Mouse (Mus musculus) lung, postnatal 0 days (tissue): ENCODE measurements around the gene C3. TPM values are rescaled to one million over a fixed set of nuclear protein-coding genes. Genes with fewer than 3 reads are reported as not detected.

Experiments
- ATAC-seq: fragments of 200-750 bp; cut with Nextera tagmentation; 2 replicates; pipeline ENCODE4 v1.8.0; 2017; ENCODE audit warnings: moderate library complexity
- DNase-seq: peaks from one replicate; pipeline ENCODE4 v3.0.0-alpha.2; 2016; ENCODE audit warnings: low spot score
- H3K27ac ChIP-seq: fragments of 300-500 bp; sonication (generic); 2 replicates; pipeline ENCODE4 v1.5.1; 2014; ENCODE audit warnings: antibody characterized with exemption, mild to moderate bottlenecking, low read length, mixed read lengths
- H3K27me3 ChIP-seq: fragments of 300-500 bp; sonication (generic); replicated peaks from 2 replicates; pipeline ENCODE4 v1.6.1; 2014; ENCODE audit warnings: low read length, mixed read lengths; ENCODE audit not compliant: insufficient read depth
- H3K36me3 ChIP-seq: fragments of 300-500 bp; sonication (generic); 2 replicates; pipeline ENCODE4 v1.6.1; 2014; ENCODE audit warnings: low read length, mixed read lengths; ENCODE audit not compliant: insufficient read depth
- H3K4me1 ChIP-seq: fragments of 300-500 bp; sonication (generic); 2 replicates; pipeline ENCODE4 v1.6.1; 2014; ENCODE audit warnings: antibody characterized with exemption, low read depth, low read length, mixed read lengths; ENCODE audit not compliant: insufficient read depth
- H3K4me2 ChIP-seq: fragments of 300-500 bp; sonication (generic); replicated peaks from 2 replicates; pipeline ENCODE4 v1.6.1; 2014; ENCODE audit warnings: low read depth, mild to moderate bottlenecking, low read length, moderate library complexity, mixed read lengths
- H3K4me3 ChIP-seq: fragments of 300-500 bp; sonication (generic); 2 replicates; pipeline ENCODE4 v1.5.1; 2014; ENCODE audit warnings: low read depth, low read length
- H3K9ac ChIP-seq: fragments of 300-500 bp; sonication (generic); replicated peaks from 2 replicates; pipeline ENCODE4 v1.6.1; 2014; ENCODE audit warnings: low read depth, mild to moderate bottlenecking
- H3K9me3 ChIP-seq: fragments of 300-500 bp; sonication (generic); 2 replicates; pipeline ENCODE4 v1.6.1; 2016; ENCODE audit warnings: low read length, mixed read lengths
- CTCF ChIP-seq: IDR thresholded peaks from 2 replicates; pipeline ENCODE4 v1.5.1; 2016; ENCODE audit warnings: antibody characterized with exemption, mild to moderate bottlenecking
- EP300 ChIP-seq: IDR thresholded peaks from 2 replicates; pipeline ENCODE4 v1.6.1; 2016; ENCODE audit warnings: antibody characterized with exemption, mild to moderate bottlenecking, control low read depth
- WGBS: fragments of 180-500 bp; shearing (Covaris S2); extraction: QIAGEN DNeasy Blood & Tissue Kit; methylation state at CpG from one replicate; pipeline ENCODE4 v1.1.7; 2014; 5-methylcytosine and 5-hydroxymethylcytosine counted together
- polyA plus RNA-seq: library from polyadenylated mRNA; unstranded; fragments of >200 nt; fragmentation: Nextera tagmentation; extraction: Ambion mirVana; gene quantifications from 2 replicates; pipeline ENCODE4 v1.2.1, GENCODE M21; 2015

Gene C3
- polyA plus RNA-seq, 1 experiment from 2014 or later, result 55.0 TPM

DNA sequence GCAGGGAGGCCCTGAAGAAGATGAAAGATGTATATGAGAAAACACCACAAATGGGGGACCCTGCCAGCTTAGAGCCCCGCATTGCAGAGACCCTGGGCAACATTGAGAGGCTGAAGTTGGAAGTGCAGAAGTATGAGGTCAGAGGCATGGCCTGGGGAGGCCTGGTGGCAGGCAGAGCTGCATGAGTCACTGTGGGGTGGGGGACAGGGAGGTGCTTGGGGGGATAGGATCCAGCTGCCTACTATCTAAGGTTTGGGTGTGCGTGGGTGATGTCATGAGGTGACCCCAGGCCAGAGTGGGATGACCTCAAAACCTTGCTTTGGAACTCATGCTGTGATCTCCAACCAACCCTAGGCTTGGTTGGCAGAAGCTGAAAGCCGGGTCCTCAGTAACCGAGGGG is 33.4 kb upstream of the C3 start:
- Histone ChIP-seq H3K9me3 (no peaks in the 10 kb centered on the region), H3K27me3 (no peaks in the 10 kb centered on the region), H3K4me2 (no peak overlapping the region), H3K27ac (no peak overlapping the region), H3K4me1 (no peaks in the 10 kb centered on the region), H3K9ac (no peak overlapping the region), H3K4me3 (no peak overlapping the region), H3K36me3 (peaks cover 19% of the 10 kb centered on the region; the same call in 1 of the 2 replicates)
- no peak for TF ChIP-seq CTCF
- TF ChIP-seq EP300, result no peak
- WGBS, result 95% methylated on average over 4 of the region's 4 CpGs
- DNase-seq (no peak), ATAC-seq (no peak)

DNA sequence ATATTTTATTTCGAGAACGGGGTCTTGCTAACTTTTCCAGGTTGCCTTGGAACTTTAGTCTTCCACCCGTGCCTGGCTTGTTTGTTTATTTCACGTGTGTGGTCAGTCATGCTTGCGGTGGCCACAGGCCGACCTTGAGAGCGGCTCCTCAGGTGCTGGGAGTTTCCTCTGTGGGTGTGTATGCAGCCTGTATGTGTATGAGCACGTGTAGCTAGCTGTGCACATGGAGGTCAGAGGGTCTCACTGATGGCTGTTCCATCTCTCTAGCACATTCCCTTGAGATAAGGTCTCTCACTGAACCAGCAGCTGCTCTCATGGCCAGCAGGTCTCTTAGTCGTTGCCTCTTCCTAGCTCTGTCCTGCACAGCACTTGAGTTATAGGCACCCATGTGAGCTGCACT is 32.4 kb upstream of the C3 start:
- Histone ChIP-seq H3K27me3 (no peaks in the 10 kb centered on the region), H3K9me3 (no peaks in the 10 kb centered on the region), H3K4me2 (no peak overlapping the region), H3K27ac (no peak overlapping the region), H3K4me3 (no peak overlapping the region), H3K9ac (no peak overlapping the region), H3K36me3 (peaks cover 25% of the 10 kb centered on the region; the same call in 1 of the 2 replicates), H3K4me1 (no peaks in the 10 kb centered on the region)
- WGBS, result 84% methylated on average over 9 of the region's 9 CpGs
- no peak for TF ChIP-seq EP300
- TF ChIP-seq CTCF, result no peak
- no peak for DNase-seq
- ATAC-seq, result no peak

- Histone ChIP-seq H3K4me3 (no peak overlapping the region), H3K27me3 (no peaks in the 10 kb centered on the region), H3K9ac (no peak overlapping the region), H3K4me2 (no peak overlapping the region), H3K27ac (no peak overlapping the region), H3K4me1 (no peaks in the 10 kb centered on the region), H3K36me3 (peaks cover 31% of the 10 kb centered on the region; the same call in 1 of the 2 replicates), H3K9me3 (no peaks in the 10 kb centered on the region)
- DNase-seq (no peak), ATAC-seq (no peak)
- no peak for TF ChIP-seq EP300
- 90% methylated on average over 8 of the region's 8 CpGs for WGBS
Measured at GRCm38 (mm10) chr17:57259742-57260141, 31.8 kb upstream of the C3 start.

- DNase-seq, result no peak
- Histone ChIP-seq H3K27me3 (no peaks in the 10 kb centered on the region), H3K9me3 (no peaks in the 10 kb centered on the region), H3K4me3 (no peak overlapping the region), H3K4me2 (no peak overlapping the region), H3K4me1 (no peaks in the 10 kb centered on the region), H3K27ac (no peak overlapping the region), H3K36me3 (peaks cover 37% of the 10 kb centered on the region; the same call in 1 of the 2 replicates), H3K9ac (no peak overlapping the region)
- ATAC-seq, result no peak
- WGBS, result 88% methylated on average over 3 of the region's 3 CpGs
- no peak for TF ChIP-seq CTCF
- TF ChIP-seq EP300, result no peak
Measured at GRCm38 (mm10) chr17:57258191-57258590, 30.3 kb upstream of the C3 start.

DNA sequence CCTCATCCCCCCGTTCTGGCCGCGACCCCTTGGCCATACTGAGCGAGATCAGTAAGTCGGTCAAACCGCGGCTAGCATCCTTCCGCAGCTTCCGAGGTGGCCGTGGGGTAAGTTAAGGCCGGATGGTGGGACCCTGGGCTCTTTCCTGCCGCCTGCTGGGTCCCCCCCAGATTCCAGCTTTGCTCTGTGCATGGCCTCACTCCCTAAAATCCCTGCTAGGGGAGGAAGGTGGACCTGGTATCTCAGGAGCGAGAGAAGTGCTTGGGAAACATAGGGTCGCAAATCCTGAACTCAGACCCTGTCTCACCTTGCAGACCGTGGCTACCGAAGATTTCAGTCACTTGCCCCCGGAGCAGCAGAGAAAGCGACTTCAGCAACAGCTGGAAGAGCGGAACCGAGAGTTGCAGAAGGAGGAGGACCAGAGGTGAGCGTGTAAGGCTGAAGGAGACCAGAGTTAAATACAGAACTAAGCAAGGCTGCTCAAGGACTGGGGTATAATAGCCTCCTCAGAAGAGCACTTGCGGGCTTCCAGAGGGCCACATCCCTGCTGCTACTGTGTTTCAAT is 29.1 kb upstream of the C3 start:
- Histone ChIP-seq H3K27me3 (no peaks in the 10 kb centered on the region), H3K36me3 (peaks cover 32% of the 10 kb centered on the region; the same call in 1 of the 2 replicates), H3K4me2 (no peak overlapping the region), H3K4me3 (no peak overlapping the region), H3K9me3 (no peaks in the 10 kb centered on the region), H3K4me1 (no peaks in the 10 kb centered on the region), H3K27ac (no peak overlapping the region), H3K9ac (no peak overlapping the region)
- 95% methylated on average over 22 of the region's 22 CpGs for WGBS
- no peak for DNase-seq
- TF ChIP-seq EP300, result no peak
- TF ChIP-seq CTCF, result no peak
- no peak for ATAC-seq

GRCm38 (mm10) chr17:57255354-57255753 is 27.4 kb upstream of the C3 start:
- Histone ChIP-seq H3K36me3 (peaks cover 32% of the 10 kb centered on the region; the same call in 1 of the 2 replicates), H3K4me2 (no peak overlapping the region), H3K27ac (no peak overlapping the region), H3K27me3 (no peaks in the 10 kb centered on the region), H3K9me3 (no peaks in the 10 kb centered on the region), H3K4me3 (no peak overlapping the region), H3K4me1 (0 out of 2 replicates have a peak, but pooled peaks cover 4% of the 10 kb centered on the region), H3K9ac (no peak overlapping the region)
- ATAC-seq, result no peak; the same call in 1 of the 2 replicates
- TF ChIP-seq CTCF (no peak), EP300 (no peak)
- WGBS, result 77% methylated on average over 14 of the region's 14 CpGs
- no peak for DNase-seq
